Mouse (Mus musculus): Measurements from ENCODE around the gene Bmp10. TPM values are rescaled to one million over a fixed set of nuclear protein-coding genes. Genes with fewer than 3 reads are reported as not detected.
A peak's percentile ranks its signal among the peaks of the same experiment; 100 is the strongest.

The Bmp10 gene
- 0.01 TPM in 1 of 2 replicates, not detected in the other for polyA plus RNA-seq (2012; rRNA removed)

DNA sequence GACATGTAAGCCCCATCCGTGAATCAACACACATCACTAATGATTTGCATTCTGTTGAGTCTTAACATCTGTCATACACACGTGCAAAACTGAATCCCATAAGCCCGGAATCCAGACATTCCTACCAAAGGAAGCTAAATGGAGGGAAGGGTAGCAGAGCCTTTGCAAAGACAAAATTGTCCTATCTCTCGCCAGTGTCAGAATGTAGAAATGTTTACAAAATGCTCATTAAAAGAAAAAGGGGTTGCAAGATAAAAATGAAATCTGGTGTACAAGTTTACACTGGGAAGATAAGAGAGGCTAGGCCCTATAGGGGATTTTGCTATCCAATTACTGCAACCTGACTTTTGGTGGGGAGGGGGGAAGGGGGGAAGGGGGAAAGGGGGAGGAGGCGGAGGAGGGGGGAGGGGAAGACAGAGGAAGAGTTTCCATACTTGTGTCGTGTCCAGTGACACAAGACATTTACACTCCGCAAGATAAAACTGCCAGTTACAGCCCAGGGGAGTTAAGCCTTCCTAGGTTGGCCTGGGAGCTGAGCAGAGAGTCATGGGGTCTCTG is at the start of gene Bmp10:
Gene Bmp10 (plus strand): TSS at position 508 of the 558 bp plus-strand sequence.
- Histone ChIP-seq H3K27ac (ENCODE audit: insufficient read depth, low read depth, low read length) (no peak within 1 kb of the TSS), H3K4me1 (ENCODE audit: control insufficient read depth, insufficient read depth, insufficient read length, low read length) (no peaks in the 10 kb centered on the region), H3K4me3 (ENCODE audit: low read depth, low read length) (no peak within 1 kb of the TSS), H3K27me3 (ENCODE audit: control insufficient read depth, insufficient read depth, low read length) (no peaks in the 10 kb centered on the region), H3K36me3 (ENCODE audit: control insufficient read depth, insufficient read depth, low read length) (no peaks in the 10 kb centered on the region)
- TF ChIP-seq CTCF (IDR thresholded peaks at IDR 0.05; ENCODE audit: extremely low read depth, insufficient read length, insufficient replicate concordance, low read depth, low read length) (no peak), POLR2A (IDR thresholded peaks at IDR 0.05; ENCODE audit: low read depth, low read length) (no peak)
- WGBS, result 70% methylated on average over 7 of the region's 7 CpGs

DNA sequence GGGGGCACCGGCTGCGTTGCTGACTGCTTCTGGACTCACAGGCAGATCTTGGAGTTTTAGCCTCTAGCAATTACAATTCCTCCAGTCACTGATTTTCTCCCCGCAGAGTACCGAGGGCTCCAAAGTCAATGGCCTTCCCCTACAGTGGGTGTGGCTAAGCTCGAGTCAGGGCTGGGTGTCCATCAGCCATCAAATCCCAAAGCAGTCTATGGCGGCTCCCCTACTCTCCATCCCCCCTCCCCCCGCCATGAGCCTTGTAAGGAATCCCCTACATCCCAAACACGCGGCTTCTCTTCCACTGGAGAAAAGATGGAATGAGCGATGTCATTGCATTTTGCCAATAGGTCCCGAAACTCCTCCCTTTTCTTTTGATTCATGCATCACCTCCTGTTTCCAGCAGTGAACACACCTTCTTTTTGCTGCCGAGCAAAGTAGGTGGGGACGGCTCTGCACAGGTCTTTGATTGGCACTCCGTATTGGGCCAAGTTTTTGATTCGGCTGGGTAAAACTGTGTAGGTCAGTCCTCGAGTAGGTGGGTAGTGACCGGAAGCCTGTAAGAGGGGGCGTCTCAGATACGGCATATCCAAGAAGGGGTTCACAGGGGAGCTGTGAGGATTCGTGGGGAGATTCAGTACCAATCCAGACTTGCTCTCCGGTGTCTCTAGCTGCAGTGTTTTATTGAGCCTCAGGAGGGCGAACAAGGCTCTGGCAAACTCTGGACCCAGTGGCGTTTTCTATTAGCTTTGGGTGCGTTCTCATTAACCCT is 44.7 kb upstream of the Bmp10 start:
- H3K4me3 ChIP-seq (ENCODE audit: low read depth, low read length), result no peak overlapping the region

DNA sequence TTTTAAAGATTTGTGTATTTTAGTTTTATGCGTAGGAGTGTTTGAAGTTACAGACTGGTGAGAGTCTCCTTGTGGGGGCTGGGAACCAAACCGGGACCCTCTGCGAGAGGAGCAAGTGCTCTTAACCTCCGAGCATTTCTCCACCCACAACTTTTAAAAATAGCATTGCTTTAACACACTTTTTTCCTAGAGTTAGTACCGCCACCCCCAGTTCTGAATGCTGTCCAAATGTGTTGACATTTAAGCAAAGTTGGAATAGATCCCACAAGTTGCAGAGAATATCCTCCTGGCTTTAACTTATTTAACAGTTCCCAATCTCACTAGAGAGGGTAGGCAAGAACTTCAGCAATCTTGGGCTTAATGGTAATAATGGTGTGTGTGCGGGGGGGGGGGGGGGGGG is 44.0 kb upstream of the Bmp10 start:
- TF ChIP-seq POLR2A (IDR thresholded peaks at IDR 0.05; ENCODE audit: low read depth, low read length), result no peak
- peak; percentile 5; the same call in 1 of the 2 replicates for TF ChIP-seq CTCF (IDR thresholded peaks at IDR 0.05; ENCODE audit: extremely low read depth, insufficient read length, insufficient replicate concordance, low read depth, low read length)

More for the DNA sequence above, 44.7 kb upstream of the Bmp10 start:
- TF ChIP-seq CTCF (IDR thresholded peaks at IDR 0.05; ENCODE audit: extremely low read depth, insufficient read length, insufficient replicate concordance, low read depth, low read length) (peak; percentile 34; the same call in 1 of the 2 replicates), POLR2A (IDR thresholded peaks at IDR 0.05; ENCODE audit: low read depth, low read length) (no peak)
- Histone ChIP-seq H3K27ac (ENCODE audit: insufficient read depth, low read depth, low read length) (no peak overlapping the region), H3K4me1 (ENCODE audit: control insufficient read depth, insufficient read depth, insufficient read length, low read length) (peaks cover 5% of the 10 kb centered on the region; the same call in 1 of the 2 replicates), H3K27me3 (ENCODE audit: control insufficient read depth, insufficient read depth, low read length) (no peaks in the 10 kb centered on the region), H3K36me3 (ENCODE audit: control insufficient read depth, insufficient read depth, low read length) (no peaks in the 10 kb centered on the region)
- WGBS, result 46% methylated on average over 24 of the region's 24 CpGs

GRCm38 (mm10) chr6:87386203-87386602 is 42.6 kb upstream of the Bmp10 start:
- peaks cover 9% of the 10 kb centered on the region; the same call in 1 of the 2 replicates for H3K4me1 ChIP-seq (ENCODE audit: control insufficient read depth, insufficient read depth, insufficient read length, low read length)
- no peaks in the 10 kb centered on the region for H3K27me3 ChIP-seq (ENCODE audit: control insufficient read depth, insufficient read depth, low read length)
- no peak overlapping the region for H3K27ac ChIP-seq (ENCODE audit: insufficient read depth, low read depth, low read length)
- WGBS, result 22% methylated on average over 7 of the region's 7 CpGs
- H3K36me3 ChIP-seq (ENCODE audit: control insufficient read depth, insufficient read depth, low read length), result no peaks in the 10 kb centered on the region
- no peak overlapping the region for H3K4me3 ChIP-seq (ENCODE audit: low read depth, low read length)
- TF ChIP-seq CTCF (IDR thresholded peaks at IDR 0.05; ENCODE audit: extremely low read depth, insufficient read length, insufficient replicate concordance, low read depth, low read length) (peak; percentile 42; the same call in 1 of the 2 replicates), POLR2A (IDR thresholded peaks at IDR 0.05; ENCODE audit: low read depth, low read length) (no peak)

More for the DNA sequence above, 44.0 kb upstream of the Bmp10 start:
- no peaks in the 10 kb centered on the region for H3K27me3 ChIP-seq (ENCODE audit: control insufficient read depth, insufficient read depth, low read length)
- no peak overlapping the region for H3K27ac ChIP-seq (ENCODE audit: insufficient read depth, low read depth, low read length)
- H3K4me3 ChIP-seq (ENCODE audit: low read depth, low read length), result no peak overlapping the region
- WGBS, result 72% methylated on average over 6 of the region's 6 CpGs
- peaks cover 9% of the 10 kb centered on the region; the same call in 1 of the 2 replicates for H3K4me1 ChIP-seq (ENCODE audit: control insufficient read depth, insufficient read depth, insufficient read length, low read length)
- H3K36me3 ChIP-seq (ENCODE audit: control insufficient read depth, insufficient read depth, low read length), result no peaks in the 10 kb centered on the region

DNA sequence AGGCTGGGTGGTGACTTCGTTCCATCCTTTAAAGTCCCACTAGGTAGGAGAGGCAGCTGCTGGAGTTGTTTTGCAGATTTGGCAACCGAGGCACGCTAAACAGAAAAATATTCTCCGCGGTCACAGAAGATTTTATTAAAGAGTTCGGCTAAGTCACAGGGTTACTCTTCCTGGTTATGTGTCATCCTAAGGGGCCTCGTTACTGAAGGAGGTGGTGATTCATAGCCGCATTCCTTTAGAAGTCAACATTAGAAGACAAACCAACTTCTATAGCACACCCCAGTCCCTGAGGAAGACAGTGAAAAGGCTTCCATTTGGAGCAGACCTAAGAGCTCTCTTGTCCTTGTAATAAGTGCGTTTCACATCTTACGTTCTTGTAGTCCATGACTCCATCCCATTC is 42.1 kb upstream of the Bmp10 start:
- Histone ChIP-seq H3K36me3 (ENCODE audit: control insufficient read depth, insufficient read depth, low read length) (no peaks in the 10 kb centered on the region), H3K4me1 (ENCODE audit: control insufficient read depth, insufficient read depth, insufficient read length, low read length) (peaks cover 9% of the 10 kb centered on the region; the same call in 1 of the 2 replicates), H3K4me3 (ENCODE audit: low read depth, low read length) (no peak overlapping the region), H3K27me3 (ENCODE audit: control insufficient read depth, insufficient read depth, low read length) (no peaks in the 10 kb centered on the region), H3K27ac (ENCODE audit: insufficient read depth, low read depth, low read length) (no peak overlapping the region)
- TF ChIP-seq POLR2A (IDR thresholded peaks at IDR 0.05; ENCODE audit: low read depth, low read length), result no peak
- TF ChIP-seq CTCF (IDR thresholded peaks at IDR 0.05; ENCODE audit: extremely low read depth, insufficient read length, insufficient replicate concordance, low read depth, low read length), result no peak
- WGBS, result 80% methylated on average over 10 of the region's 10 CpGs

DNA sequence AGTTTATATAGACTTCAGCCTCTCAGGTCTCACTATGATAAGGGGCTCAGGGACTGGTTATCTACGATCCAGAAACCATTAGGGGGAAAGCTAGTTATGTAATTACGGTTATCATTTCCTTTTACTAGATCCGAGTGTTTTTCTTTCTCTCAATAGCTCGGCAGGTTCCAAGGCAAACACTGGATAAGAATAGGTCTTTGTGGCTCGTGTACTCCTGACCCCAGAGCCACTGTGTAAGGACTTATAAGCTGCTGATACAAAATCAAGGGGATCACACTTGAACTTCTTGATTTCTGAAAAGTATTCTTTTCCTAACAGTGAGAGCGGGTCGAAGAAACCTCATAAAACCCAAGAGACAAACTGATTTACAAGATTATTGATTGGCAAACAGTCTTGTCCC is 39.9 kb upstream of the Bmp10 start, which contains the start of gene Gkn3:
Gene Gkn3 (minus strand): TSS at position 59 of the 400 bp plus-strand sequence.
- WGBS, result 20% methylated on average over 7 of the region's 7 CpGs
- TF ChIP-seq CTCF (IDR thresholded peaks at IDR 0.05; ENCODE audit: extremely low read depth, insufficient read length, insufficient replicate concordance, low read depth, low read length) (no peak), POLR2A (IDR thresholded peaks at IDR 0.05; ENCODE audit: low read depth, low read length) (no peak)
- Histone ChIP-seq H3K36me3 (ENCODE audit: control insufficient read depth, insufficient read depth, low read length) (no peaks in the 10 kb centered on the region), H3K4me3 (ENCODE audit: low read depth, low read length) (no peak within 1 kb of the TSS), H3K4me1 (ENCODE audit: control insufficient read depth, insufficient read depth, insufficient read length, low read length) (peaks cover 15% of the 10 kb centered on the region; the same call in 1 of the 2 replicates), H3K27me3 (ENCODE audit: control insufficient read depth, insufficient read depth, low read length) (no peaks in the 10 kb centered on the region), H3K27ac (ENCODE audit: insufficient read depth, low read depth, low read length) (peak within 1 kb of the TSS; percentile 33; the same call in 1 of the 2 replicates)

Measured in small intestine, adult 2 months (tissue).